Mouse (Mus musculus): ENCODE measurements around the gene Nedd9.

DNA sequence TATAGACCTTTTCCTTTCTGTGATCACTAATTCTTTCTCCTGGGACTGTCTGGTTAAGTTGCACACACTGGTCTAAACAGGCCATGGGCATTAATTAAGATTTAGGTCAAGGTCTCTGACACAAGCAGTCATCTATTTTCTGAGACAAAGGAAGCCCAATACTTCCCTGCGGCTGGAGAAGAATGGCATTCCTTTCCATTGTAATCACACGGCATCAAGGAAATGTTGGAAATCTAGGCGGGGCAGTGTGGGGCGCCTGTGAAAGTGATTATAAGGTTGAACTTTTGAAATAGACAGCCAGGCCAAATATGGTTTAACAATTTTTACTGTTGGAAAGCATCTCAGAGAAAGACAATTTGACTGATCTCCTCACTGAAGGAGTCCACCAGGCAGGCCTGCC, 10.9 kb downstream of the Nedd9 start:
- TF ChIP-seq GATA1 (IDR thresholded peaks at IDR 0.05; ENCODE audit: low read length), result no peak
- TF ChIP-seq TAL1 (IDR thresholded peaks at IDR 0.05; ENCODE audit: low read length), result no peak
